Mouse (Mus musculus) MEL (cell line): Measurements from ENCODE around the gene 9230102O04Rik. TPM values are rescaled to one million over a fixed set of nuclear protein-coding genes. Genes with fewer than 3 reads are reported as not detected.

ENCODE experiments used
- DNase-seq: peaks from one replicate; pipeline ENCODE4 v3.0.0; 2011; ENCODE audit warnings: low read depth, low spot score
- H3K27ac ChIP-seq: 2 replicates; pipeline ENCODE4 v1.5.1; 2012; ENCODE audit warnings: low read depth, mild to moderate bottlenecking, control low read depth, low read length, moderate library complexity; ENCODE audit not compliant: control insufficient read depth
- H3K27me3 ChIP-seq, 2 experiments: fragments of 150-350 bp in 1 of 2; sonication (generic) in 1 of 2; 2 replicates each; pipeline ENCODE4 v1.6.1; 2012; ENCODE audit warnings: low read length in 2 of 2, mild to moderate bottlenecking in 2 of 2, improper control_type of control experiment in 1 of 2, moderate library complexity in 1 of 2; ENCODE audit not compliant: insufficient read depth in 2 of 2, control insufficient read depth in 1 of 2
- H3K36me3 ChIP-seq, 2 experiments: 2 replicates each; pipeline ENCODE4 v1.6.1; 2012 to 2014; ENCODE audit warnings: low read length in 2 of 2, improper control_type of control experiment in 1 of 2, inconsistent platforms in 1 of 2, mild to moderate bottlenecking in 1 of 2; ENCODE audit not compliant: insufficient read depth in 2 of 2, control insufficient read depth in 1 of 2
- H3K4me1 ChIP-seq, 2 experiments: fragments of 150-350 bp in 1 of 2; sonication (generic) in 1 of 2; 2 replicates each; pipeline ENCODE4 v1.6.1; 2012; ENCODE audit warnings: low read length in 2 of 2, improper control_type of control experiment in 1 of 2, mild to moderate bottlenecking in 1 of 2; ENCODE audit not compliant: insufficient read depth in 2 of 2, control insufficient read depth in 1 of 2
- H3K4me3 ChIP-seq, 2 experiments: fragments of 150-350 bp in 1 of 2; sonication (generic) in 1 of 2; 2 replicates each; pipeline ENCODE4 v1.5.1; 2012; ENCODE audit warnings: low read depth in 2 of 2, low read length in 2 of 2, mild to moderate bottlenecking in 2 of 2, moderate library complexity in 2 of 2, control low read depth in 1 of 2, improper control_type of control experiment in 1 of 2; ENCODE audit not compliant: control insufficient read depth in 1 of 2, insufficient read depth in 1 of 2
- H3K79me2 ChIP-seq: 2 replicates; pipeline ENCODE4 v1.6.1; 2012; ENCODE audit warnings: mild to moderate bottlenecking, low read length, moderate library complexity; ENCODE audit not compliant: control insufficient read depth, poor library complexity, insufficient read depth
- H3K9ac ChIP-seq: 2 replicates; pipeline ENCODE4 v1.6.1; 2012; ENCODE audit warnings: low read depth, mild to moderate bottlenecking, control low read depth, low read length, moderate library complexity; ENCODE audit not compliant: control insufficient read depth, poor library complexity, severe bottlenecking
- H3K9me3 ChIP-seq: fragments of 150-350 bp; sonication (generic); replicated peaks from 2 replicates; pipeline ENCODE4 v1.6.1; 2012; ENCODE audit warnings: mild to moderate bottlenecking, low read length, improper control_type of control experiment, moderate library complexity; ENCODE audit not compliant: insufficient read depth
- BHLHE40 ChIP-seq: IDR thresholded peaks from 2 replicates; pipeline ENCODE4 v1.6.1; 2012; ENCODE audit warnings: low read depth, mild to moderate bottlenecking, inconsistent platforms, low read length, improper control_type of control experiment, borderline replicate concordance
- CHD1 ChIP-seq: IDR thresholded peaks from 2 replicates; pipeline ENCODE4 v1.6.1; 2012; ENCODE audit warnings: low read depth, mild to moderate bottlenecking, inconsistent platforms, low read length, improper control_type of control experiment
- ELF1 ChIP-seq: IDR thresholded peaks from 2 replicates; pipeline ENCODE4 v1.6.1; 2014; ENCODE audit warnings: low read depth, mild to moderate bottlenecking, inconsistent platforms, low read length, improper control_type of control experiment, moderate library complexity
- ETS1 ChIP-seq: IDR thresholded peaks from 2 replicates; pipeline ENCODE4 v1.6.1; 2012; ENCODE audit warnings: low read depth, mild to moderate bottlenecking, inconsistent platforms, low read length, improper control_type of control experiment, moderate library complexity
- HCFC1 ChIP-seq: IDR thresholded peaks from 2 replicates; pipeline ENCODE4 v1.6.1; 2012; ENCODE audit warnings: low read depth, mild to moderate bottlenecking, inconsistent platforms, low read length, improper control_type of control experiment, moderate library complexity
- KAT2A ChIP-seq: conservative IDR thresholded peaks from 2 replicates; pipeline ENCODE4 v1.6.1; 2012; ENCODE audit warnings: low read depth, low read length, improper control_type of control experiment, inconsistent platforms
- MAFK ChIP-seq: IDR thresholded peaks from 2 replicates; pipeline ENCODE4 v1.6.1; 2011; ENCODE audit warnings: low read depth, mild to moderate bottlenecking, low read length, improper control_type of control experiment, borderline replicate concordance
- MAZ ChIP-seq: IDR thresholded peaks from 2 replicates; pipeline ENCODE4 v1.6.1; 2012; ENCODE audit warnings: low read depth, mild to moderate bottlenecking, inconsistent platforms, low read length, improper control_type of control experiment
- MEF2A ChIP-seq: IDR thresholded peaks from 2 replicates; pipeline ENCODE4 v1.6.1; 2014; ENCODE audit warnings: low read depth, mild to moderate bottlenecking, inconsistent platforms, low read length, improper control_type of control experiment; ENCODE audit not compliant: poor library complexity, insufficient replicate concordance, severe bottlenecking; ENCODE audit errors: extremely low read depth
- MYB ChIP-seq: IDR thresholded peaks from 2 replicates; pipeline ENCODE4 v1.6.1; 2011; ENCODE audit warnings: mild to moderate bottlenecking, low read depth, low read length, improper control_type of control experiment
- NELFE ChIP-seq: IDR thresholded peaks from 2 replicates; pipeline ENCODE4 v1.6.1; 2011; ENCODE audit warnings: low read depth, low read length, improper control_type of control experiment
- POLR2AphosphoS2 ChIP-seq: IDR thresholded peaks from 2 replicates; pipeline ENCODE4 v1.6.1; 2011; ENCODE audit warnings: low read length, improper control_type of control experiment
- RAD21 ChIP-seq: IDR thresholded peaks from 2 replicates; pipeline ENCODE4 v1.6.1; 2011; ENCODE audit warnings: mild to moderate bottlenecking, low read depth, low read length, improper control_type of control experiment
- RCOR1 ChIP-seq: IDR thresholded peaks from 2 replicates; pipeline ENCODE4 v1.6.1; 2012; ENCODE audit warnings: low read depth, mild to moderate bottlenecking, inconsistent platforms, low read length, improper control_type of control experiment
- SIN3A ChIP-seq: IDR thresholded peaks from 2 replicates; pipeline ENCODE4 v1.6.1; 2012; ENCODE audit warnings: low read length, improper control_type of control experiment, inconsistent platforms
- SMC3 ChIP-seq: IDR thresholded peaks from 2 replicates; pipeline ENCODE4 v1.6.1; 2011; ENCODE audit warnings: low read depth, low read length, improper control_type of control experiment
- UBTF ChIP-seq: IDR thresholded peaks from 2 replicates; pipeline ENCODE4 v1.6.1; 2012; ENCODE audit warnings: low read depth, mild to moderate bottlenecking, inconsistent platforms, low read length, improper control_type of control experiment, moderate library complexity, borderline replicate concordance; ENCODE audit not compliant: insufficient read depth
- USF2 ChIP-seq, 2 experiments: IDR thresholded peaks; 2 replicates each; pipeline ENCODE4 v1.6.1; 2011 to 2012; ENCODE audit warnings: improper control_type of control experiment in 2 of 2, low read length in 2 of 2, borderline replicate concordance in 1 of 2, inconsistent platforms in 1 of 2, low read depth in 1 of 2, mild to moderate bottlenecking in 1 of 2; ENCODE audit not compliant: insufficient read depth in 1 of 2
- ZC3H11A ChIP-seq: IDR thresholded peaks from 2 replicates; pipeline ENCODE4 v1.6.1; 2012; ENCODE audit warnings: low read depth, mild to moderate bottlenecking, inconsistent platforms, low read length, improper control_type of control experiment
- ZKSCAN1 ChIP-seq: IDR thresholded peaks from 2 replicates; pipeline ENCODE4 v1.6.1; 2012; ENCODE audit warnings: low read depth, mild to moderate bottlenecking, inconsistent platforms, low read length, improper control_type of control experiment, moderate library complexity
- ZNF384 ChIP-seq: IDR thresholded peaks from 2 replicates; pipeline ENCODE4 v1.6.1; 2012; ENCODE audit warnings: low read depth, mild to moderate bottlenecking, inconsistent platforms, low read length, improper control_type of control experiment
- polyA plus RNA-seq, 2 experiments: library from polyadenylated mRNA; stranded (reverse) in 1 of 2; unstranded in 1 of 2; fragments of >175 nt in 1 of 2; fragments of >200 nt in 1 of 2; gene quantifications; 2 replicates each; pipeline versions ENCODE4 v1.2.1 to v1.2.4; 2012; ENCODE audit warnings: low replicate concordance in 2 of 2, low read depth in 1 of 2; ENCODE audit not compliant: insufficient read length in 2 of 2, insufficient read depth in 1 of 2, missing spikeins in 1 of 2
- total RNA-seq: library from RNA; depleted of rRNA; stranded (reverse); fragments of 300-350 nt; gene quantifications from 2 replicates; pipeline ENCODE4 v1.2.3, GENCODE M21; 2012

Gene 9230102O04Rik
- total and polyA plus RNA-seq, 3 experiments, result 0.50 to 2.4 TPM; not detected in 1

DNA sequence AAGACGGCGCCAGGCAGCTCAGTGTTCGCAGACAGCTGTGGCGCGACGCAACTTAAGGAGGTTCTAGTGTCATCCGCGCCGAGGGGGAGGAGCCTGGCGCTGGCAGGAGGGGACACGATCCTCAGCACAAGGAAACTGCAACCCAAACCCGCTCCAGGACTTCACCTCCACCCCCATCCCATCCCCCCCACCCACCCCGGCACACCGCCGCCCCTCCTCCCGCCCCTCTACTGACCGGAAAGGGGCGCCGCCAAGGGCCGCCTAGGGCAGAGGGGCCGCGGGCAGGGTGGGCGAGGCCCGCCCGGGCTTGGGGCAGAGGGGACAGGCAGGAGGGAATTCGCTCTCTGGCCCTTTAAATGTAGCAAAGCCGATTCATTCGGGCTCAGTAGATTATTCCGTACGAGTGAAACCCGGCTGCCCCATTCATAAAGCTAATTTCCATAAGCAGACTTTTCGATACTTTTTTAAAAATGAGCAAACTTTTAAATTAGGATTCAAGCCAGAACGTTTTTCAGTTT lies 10.7 kb downstream of the 9230102O04Rik start:
- DNase-seq, result peak; percentile 84
- peak overlapping the region; percentile 50 for H3K27ac ChIP-seq
- no peaks in the 10 kb centered on the region for H3K27me3 ChIP-seq
- H3K9me3 ChIP-seq, result no peaks in the 10 kb centered on the region
- no peaks in the 10 kb centered on the region; the same call in 1 of the 2 replicates for H3K79me2 ChIP-seq
- H3K36me3 ChIP-seq, result no peaks in the 10 kb centered on the region
- peak overlapping the region; percentile 68 for H3K9ac ChIP-seq
- peak overlapping the region; percentile 68 to 95 for H3K4me3 ChIP-seq
- TF ChIP-seq ZC3H11A (no peak), POLR2AphosphoS2 (no peak), ELF1 (no peak), ZNF384 (no peak), ZKSCAN1 (no peak), CHD1 (no peak), SIN3A (no peak)
- no peaks in the 10 kb centered on the region; a peak in 1 of 4 replicates for H3K4me1 ChIP-seq

GRCm38 (mm10) chr2:9877966-9878563 lies 11.3 kb downstream of the 9230102O04Rik start:
- no peaks in the 10 kb centered on the region; the same call in 1 of the 2 replicates for H3K79me2 ChIP-seq
- H3K27me3 ChIP-seq, result no peaks in the 10 kb centered on the region
- TF ChIP-seq ZNF384 (peak; percentile 81), MEF2A (no peak), MAZ (no peak), BHLHE40 (no peak), RAD21 (no peak), MYB (no peak), RCOR1 (no peak), NELFE (no peak), HCFC1 (no peak), UBTF (no peak), KAT2A (no peak), SMC3 (peak; percentile 5; the same call in 1 of the 2 replicates), MAFK (no peak), USF2 (IDR thresholded peaks at IDR 0.05; ENCODE audit: borderline replicate concordance in 1 of 2, insufficient read depth in 1 of 2, low read depth in 1 of 2, low read length in 2 of 2) (no peak), CHD1 (no peak), ZC3H11A (no peak), ETS1 (no peak)
- H3K36me3 ChIP-seq, result no peaks in the 10 kb centered on the region
- no peak for DNase-seq
- H3K9ac ChIP-seq, result peak overlapping the region; percentile 28; the same call in 1 of the 2 replicates
- no peaks in the 10 kb centered on the region; a peak in 1 of 4 replicates for H3K4me1 ChIP-seq
- H3K4me3 ChIP-seq, result peak overlapping the region; percentile 68 to 95
- H3K9me3 ChIP-seq, result no peaks in the 10 kb centered on the region
- H3K27ac ChIP-seq, result no peak overlapping the region
